Mouse (Mus musculus): ENCODE data around the gene Vsig1.

The Vsig1 gene

GRCm38 (mm10) chrX:140907360-140907759 lies at the start of gene Vsig1:
TSS of gene Vsig1 (plus strand) at chrX:140907608.
- in situ Hi-C loops (cut with MseI, MboI): no loop called here

- in situ Hi-C loops (cut with MseI, MboI): no loop called here
Observed at GRCm38 (mm10) chrX:140862760-140863159, 44.6 kb upstream of the Vsig1 start.

GRCm38 (mm10) chrX:140863431-140863830 lies 44.0 kb upstream of the Vsig1 start:
- in situ Hi-C loops (cut with MseI, MboI): no loop called here

GRCm38 (mm10) chrX:140887193-140887592 lies 20.2 kb upstream of the Vsig1 start:
- in situ Hi-C loops (cut with MseI, MboI): no loop called here

GRCm38 (mm10) chrX:140891796-140892195 lies 15.6 kb upstream of the Vsig1 start:
- in situ Hi-C loops (cut with MseI, MboI): no loop called here

- in situ Hi-C loops (cut with MseI, MboI): no loop called here
Observed at GRCm38 (mm10) chrX:140903487-140903886, 3.9 kb upstream of the Vsig1 start.

GRCm38 (mm10) chrX:140921321-140921720 lies 13.9 kb downstream of the Vsig1 start:
- in situ Hi-C loops (cut with MseI, MboI): no loop called here

GRCm38 (mm10) chrX:140932066-140932465 lies 24.7 kb downstream of the Vsig1 start:
- in situ Hi-C loops (cut with MseI, MboI): no loop called here

- in situ Hi-C loops (cut with MseI, MboI): no loop called here
Observed at GRCm38 (mm10) chrX:140933263-140933662, 25.9 kb downstream of the Vsig1 start.

- in situ Hi-C loops (cut with MseI, MboI): no loop called here
Observed at GRCm38 (mm10) chrX:140936271-140936670, 28.9 kb downstream of the Vsig1 start.

- in situ Hi-C loops (cut with MseI, MboI): no loop called here
Observed at GRCm38 (mm10) chrX:140953618-140954017, 46.2 kb downstream of the Vsig1 start.

- in situ Hi-C loops (cut with MseI, MboI): no loop called here
Observed at GRCm38 (mm10) chrX:140956272-140956940, 49.0 kb downstream of the Vsig1 start, which contains the start of the genes Psmd10 and Atg4a. TSS of gene Psmd10 (minus strand) at chrX:140956728. TSS of gene Atg4a (plus strand) at chrX:140956907.

GRCm38 (mm10) chrX:140956959-140957358 lies 49.6 kb downstream of the Vsig1 start:
- in situ Hi-C loops (cut with MseI, MboI): no loop called here

- in situ Hi-C loops (cut with MseI, MboI): no loop called here
Observed at GRCm38 (mm10) chrX:140978943-140979342, 71.5 kb downstream of the Vsig1 start.

- in situ Hi-C loops (cut with MseI, MboI): no loop called here
Observed at GRCm38 (mm10) chrX:140979546-140979945, 72.1 kb downstream of the Vsig1 start.

- in situ Hi-C loops (cut with MseI, MboI): no loop called here
Observed at GRCm38 (mm10) chrX:140980163-140980562, 72.8 kb downstream of the Vsig1 start.

- in situ Hi-C loops (cut with MseI, MboI): no loop called here
Observed at GRCm38 (mm10) chrX:140983206-140983960, 76.0 kb downstream of the Vsig1 start.

GRCm38 (mm10) chrX:140984795-140985194 lies 77.4 kb downstream of the Vsig1 start:
- in situ Hi-C loops (cut with MseI, MboI): no loop called here

- in situ Hi-C loops (cut with MseI, MboI): no loop called here
Observed at GRCm38 (mm10) chrX:140985256-140985655, 77.8 kb downstream of the Vsig1 start.
